Mouse (Mus musculus): ENCODE data around the gene Frmd4b.
"Not testable (repeated sequence)": the region's sequence is repeated elsewhere in the genome, so short reads cannot be mapped to it uniquely, and the experiment has no call there.

Gene Frmd4b

DNA sequence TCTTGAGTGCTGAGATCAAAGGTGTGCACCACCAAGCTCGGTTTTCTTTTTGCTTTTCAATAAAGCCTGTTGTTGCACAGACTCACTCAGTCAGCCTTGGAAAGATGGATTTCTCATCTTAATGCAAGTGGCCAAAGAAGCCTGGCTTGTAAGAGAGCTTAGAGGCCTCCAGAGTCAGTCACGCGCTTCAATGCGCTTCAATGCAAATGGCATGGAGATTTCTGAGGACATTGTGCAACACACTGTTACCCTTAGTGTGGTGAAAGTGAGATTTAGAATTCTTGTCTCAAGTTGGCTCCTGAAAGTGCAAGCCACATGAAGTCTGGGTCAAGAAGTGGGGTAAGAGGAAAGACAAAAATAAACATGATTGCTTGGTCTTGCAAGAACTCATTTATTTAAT lies 236.1 kb downstream of the Frmd4b start:
- in situ Hi-C loops (cut with MseI, MboI): no loop called here

DNA sequence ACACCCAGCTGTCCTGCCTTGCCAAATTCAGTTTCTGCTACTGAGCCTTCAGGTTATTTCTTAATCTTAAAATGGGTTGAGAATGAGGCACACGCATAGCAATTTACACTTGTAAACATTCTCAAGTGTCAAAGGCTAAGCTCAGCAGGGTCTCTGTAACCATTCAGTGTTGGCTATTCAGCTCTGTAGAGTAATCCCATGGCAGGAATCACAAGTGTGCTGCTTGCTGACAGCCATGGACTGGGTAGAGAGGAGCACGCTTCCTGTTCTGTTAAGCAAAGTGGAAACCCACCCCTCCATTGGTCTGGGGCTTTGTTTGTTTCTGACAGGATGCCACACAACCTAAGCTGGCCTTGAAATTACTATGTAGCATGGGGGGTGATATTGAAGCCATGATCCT lies 246.4 kb downstream of the Frmd4b start:
- in situ Hi-C loops (cut with MseI, MboI): no loop called here

DNA sequence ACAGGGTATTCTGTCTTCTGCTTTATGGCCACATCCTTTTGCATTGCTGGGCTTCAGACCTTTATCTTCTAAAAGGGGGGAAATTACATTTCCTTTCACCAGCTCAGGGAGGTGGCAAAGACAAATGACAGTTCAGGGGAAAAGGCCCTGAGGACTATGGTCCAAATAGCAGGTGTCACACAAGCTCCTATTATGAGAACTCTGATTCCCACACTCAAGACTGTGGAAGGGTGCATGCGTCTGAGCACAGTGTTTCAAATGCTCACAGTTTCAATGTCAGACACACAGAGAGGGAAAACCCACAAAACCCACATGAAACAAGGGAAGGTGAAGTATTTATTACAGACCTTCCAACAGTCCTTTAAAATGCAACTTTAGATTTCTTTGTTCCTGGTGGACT lies 246.9 kb downstream of the Frmd4b start:
- in situ Hi-C loops (cut with MseI, MboI): no loop called here

DNA sequence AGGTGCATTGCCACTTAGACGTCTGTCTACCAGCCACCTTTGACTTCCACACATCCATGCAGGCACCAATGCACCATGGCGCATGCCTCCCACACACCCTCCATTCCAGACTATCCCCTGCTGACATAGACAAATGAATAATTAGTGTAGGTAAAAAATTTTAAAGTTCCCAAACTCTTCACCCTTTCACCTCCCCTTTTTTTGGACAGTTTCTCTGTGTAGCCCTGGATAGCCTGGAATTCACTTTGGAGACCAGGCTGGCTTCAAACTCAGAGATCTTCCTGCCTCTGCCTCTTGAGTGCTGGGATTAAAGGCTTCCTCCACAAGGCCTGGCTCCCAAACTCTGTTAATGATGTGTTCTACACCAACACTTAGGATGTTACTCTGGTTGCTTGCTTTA lies 253.5 kb downstream of the Frmd4b start:
- in situ Hi-C loops (cut with MseI, MboI): no loop called here

DNA sequence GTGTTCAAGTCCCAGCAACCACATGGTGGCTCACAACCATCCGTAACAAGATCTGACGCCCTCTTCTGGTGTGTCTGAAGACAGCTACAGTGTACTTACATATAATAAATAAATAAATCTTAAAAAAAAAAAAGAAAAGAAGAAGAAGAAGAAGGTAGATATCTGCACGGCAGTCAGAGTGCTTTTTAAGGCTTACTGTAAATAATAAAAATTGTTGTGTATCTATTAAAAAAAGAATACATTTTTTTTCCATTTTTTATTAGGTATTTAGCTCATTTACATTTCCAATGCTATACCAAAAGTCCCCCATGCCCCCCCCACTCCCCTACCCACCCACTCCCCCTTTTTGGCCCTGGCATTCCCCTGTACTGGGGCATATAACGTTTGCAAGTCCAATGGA lies 259.7 kb downstream of the Frmd4b start:
- in situ Hi-C loops (cut with MseI, MboI): not testable (repeated sequence)

DNA sequence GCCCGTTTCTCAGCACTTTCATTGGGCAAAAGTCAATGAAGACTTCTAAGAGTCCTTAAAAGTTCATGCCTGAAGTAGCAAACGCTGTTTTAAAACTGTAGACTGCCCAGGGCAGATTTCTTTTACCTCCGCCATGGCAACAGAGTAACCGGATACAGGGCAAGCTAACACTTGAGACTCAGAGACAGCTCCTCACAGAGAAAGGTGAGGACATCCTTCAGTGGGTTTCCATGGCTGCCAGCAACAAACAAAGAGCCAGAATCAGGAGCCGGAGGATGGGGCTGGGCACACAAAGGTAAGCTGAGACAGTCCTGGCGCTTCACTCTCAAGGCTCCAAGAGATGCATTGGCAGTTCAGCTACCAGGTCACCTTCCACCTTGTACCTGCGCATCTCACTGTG lies 260.7 kb downstream of the Frmd4b start:
- in situ Hi-C loops (cut with MseI, MboI): no loop called here

DNA sequence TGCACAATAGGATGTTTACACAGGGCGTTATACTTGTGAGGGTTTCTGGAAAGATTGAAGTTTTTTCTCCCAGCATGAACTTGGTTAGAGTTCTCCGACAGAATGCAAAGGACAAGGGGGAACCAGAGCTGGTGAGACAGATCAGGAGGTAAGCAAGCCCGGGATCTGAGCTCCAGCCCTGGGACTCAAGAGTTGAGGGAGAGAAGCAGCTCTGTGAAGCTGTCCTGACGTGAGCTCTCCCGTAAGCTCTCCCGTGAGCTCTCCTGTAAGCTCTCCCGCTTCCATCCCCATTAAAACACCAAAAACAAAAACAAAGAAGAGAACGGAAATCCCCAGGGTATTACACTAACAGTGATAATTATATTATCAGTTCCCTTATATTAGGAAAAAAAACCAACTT lies 262.2 kb downstream of the Frmd4b start:
- in situ Hi-C loops (cut with MseI, MboI): no loop called here

DNA sequence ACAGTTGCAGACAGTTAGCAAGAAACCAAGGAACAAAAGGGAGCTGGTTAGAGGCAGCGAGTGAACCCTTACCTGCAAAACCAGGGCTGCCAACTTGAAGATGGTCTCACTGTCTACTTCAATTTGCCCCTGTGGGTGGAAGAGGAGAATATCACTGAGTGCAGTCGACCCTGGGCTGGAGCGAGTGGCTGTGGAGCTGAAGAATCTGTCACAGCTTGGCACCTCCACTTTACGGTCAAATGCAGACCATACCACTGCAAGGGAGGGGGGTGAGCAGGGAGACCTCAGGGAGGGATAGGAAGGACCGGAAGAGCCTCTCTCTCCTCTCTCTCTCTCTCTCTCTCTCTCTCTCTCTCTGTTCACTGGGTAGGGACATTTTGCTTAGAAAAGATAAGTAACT lies 263.4 kb downstream of the Frmd4b start:
- in situ Hi-C loops (cut with MseI, MboI): no loop called here

DNA sequence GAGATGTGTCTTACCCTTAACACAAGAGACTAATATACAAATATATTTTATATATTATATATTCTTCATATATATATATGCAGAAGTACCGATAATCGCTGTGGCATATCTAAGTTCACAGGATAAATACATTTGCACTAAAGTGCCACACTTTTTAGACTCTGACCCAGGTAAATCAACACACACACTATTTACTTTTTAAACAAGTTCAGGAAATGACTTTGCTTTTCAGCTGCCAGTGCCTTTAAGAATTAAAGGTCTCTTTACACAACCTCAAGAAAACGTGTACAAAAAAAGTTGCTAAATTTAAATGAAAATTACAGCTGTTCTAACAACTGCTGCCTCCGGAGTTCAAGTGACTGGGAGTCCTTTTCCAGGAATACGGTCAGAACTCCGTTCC lies 264.0 kb downstream of the Frmd4b start:
- in situ Hi-C loops (cut with MseI, MboI): no loop called here

DNA sequence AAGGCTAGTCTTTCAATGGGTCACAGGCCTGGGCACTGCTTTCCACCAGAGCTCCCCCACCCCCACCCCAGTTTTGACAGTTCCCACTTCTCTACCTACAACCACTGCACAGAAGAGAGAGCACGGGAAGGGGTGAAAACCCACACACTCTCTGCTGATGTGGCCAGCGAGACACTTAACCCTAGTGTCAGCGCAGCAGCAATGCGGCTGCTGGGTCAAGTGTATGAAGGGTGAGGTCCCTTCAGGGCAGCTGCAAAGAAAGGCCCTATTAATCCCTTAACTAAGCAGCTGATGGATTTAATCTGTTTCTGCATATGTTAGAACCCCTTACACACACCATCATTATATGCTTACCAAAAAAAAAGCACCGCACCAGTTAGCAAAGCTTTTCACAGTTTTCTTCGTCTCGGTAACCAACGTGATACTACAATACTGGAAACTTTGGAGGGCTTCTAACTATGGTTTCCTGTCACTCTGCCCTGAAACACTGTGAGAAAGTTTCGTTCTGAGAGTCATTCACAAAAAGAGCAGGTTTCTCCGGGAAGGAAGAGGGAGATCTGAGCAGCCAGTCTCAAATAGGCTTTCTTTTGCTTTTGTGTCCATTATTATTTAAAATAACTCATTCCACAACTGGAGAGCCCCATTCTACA lies 264.7 kb downstream of the Frmd4b start:
- in situ Hi-C loops (cut with MseI, MboI): no loop called here

DNA sequence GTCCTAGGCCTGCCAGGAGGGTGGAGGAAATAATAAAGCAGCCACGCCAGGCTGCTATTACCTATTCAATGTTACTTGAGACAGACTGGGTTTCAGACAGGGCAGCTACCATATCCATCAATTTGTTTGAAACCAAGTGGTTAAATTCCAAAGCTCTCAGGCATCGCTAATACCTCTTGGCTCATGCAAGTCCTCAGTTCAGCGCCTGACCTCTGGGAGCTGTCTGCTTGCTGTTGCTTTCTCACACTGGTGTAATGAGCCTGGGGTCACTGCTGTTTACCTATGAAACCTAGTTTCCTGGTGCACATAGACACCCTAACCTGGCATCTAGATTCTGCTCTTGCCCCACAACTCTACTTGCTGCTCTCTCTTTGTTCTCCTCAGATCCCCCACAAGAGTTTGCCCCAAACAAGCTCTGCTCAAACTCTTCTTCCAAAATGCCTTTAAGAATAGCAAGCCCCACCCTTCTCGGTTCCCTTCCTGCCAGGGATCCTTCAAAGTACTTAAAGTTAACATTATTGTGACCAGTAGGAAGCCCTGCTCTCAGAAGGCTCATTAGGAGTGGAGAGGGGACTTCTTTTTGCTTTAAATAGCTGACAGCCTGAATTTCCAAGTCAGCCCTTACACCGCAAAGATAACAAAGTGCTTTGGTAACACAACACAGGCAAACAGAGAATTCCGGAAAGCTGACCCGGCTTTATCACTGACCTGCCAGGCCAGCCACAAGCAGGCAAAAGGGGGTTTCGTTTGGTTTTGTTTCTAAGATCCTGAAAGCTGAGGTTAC lies 267.8 kb downstream of the Frmd4b start:
- in situ Hi-C loops (cut with MseI, MboI): no loop called here

DNA sequence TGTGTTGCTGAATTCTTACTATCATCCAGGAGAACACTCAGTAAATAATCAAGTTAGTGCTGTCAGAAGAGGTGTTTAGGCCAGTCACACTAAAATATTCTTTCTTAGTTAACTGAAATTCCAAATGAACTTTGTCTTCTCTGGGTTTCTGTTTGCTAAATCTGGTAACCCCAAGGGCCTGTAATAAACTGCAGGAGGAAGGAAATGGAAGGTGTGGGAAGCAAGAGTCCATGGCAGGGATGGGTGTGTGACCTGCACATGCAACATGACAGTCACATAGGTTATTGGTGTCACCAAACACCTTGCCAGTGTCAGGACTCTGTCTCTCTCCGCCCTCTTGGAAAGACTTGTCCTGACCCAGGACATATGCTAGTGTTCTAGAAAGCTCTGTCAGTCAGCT lies 270.4 kb downstream of the Frmd4b start:
- in situ Hi-C loops (cut with MseI, MboI): no loop called here

DNA sequence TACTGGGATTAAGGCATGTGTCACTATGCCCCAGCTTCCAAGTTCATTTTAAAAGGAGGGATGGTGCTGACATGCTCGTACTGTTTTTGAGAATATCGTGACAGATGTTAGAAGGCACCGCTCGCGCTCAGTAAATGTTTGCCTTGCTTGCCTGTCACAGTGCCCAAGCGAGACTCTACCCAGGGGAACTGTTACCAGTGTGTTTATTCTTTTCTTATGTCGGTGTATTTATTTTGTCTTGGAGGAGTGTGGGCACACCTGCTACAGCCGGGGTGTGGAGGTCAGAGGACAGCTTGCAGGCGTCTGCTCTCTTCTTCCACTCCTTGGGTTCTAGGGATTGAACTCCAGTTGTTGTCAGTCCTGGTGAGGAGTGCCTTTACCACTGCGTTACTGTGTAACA lies 270.8 kb downstream of the Frmd4b start:
- in situ Hi-C loops (cut with MseI, MboI): no loop called here

DNA sequence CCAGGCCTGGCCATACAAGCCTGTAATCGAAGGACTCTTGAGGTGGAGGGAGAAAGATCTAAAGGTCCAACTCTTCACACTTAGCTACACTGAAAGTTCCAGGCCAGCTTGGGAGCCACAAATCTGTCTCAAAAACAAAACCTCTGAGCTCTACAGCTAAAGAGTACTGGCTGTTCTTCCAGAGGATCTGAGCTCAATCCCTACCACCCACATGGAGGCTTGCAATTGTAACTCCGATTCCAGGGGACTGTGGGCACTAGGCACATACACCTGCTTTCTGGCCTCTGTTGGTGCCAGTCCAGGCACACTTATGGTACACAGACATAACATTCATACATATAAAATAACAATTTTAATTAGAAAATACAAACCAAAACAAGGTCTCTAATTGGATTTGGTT lies 271.4 kb downstream of the Frmd4b start:
- in situ Hi-C loops (cut with MseI, MboI): no loop called here

DNA sequence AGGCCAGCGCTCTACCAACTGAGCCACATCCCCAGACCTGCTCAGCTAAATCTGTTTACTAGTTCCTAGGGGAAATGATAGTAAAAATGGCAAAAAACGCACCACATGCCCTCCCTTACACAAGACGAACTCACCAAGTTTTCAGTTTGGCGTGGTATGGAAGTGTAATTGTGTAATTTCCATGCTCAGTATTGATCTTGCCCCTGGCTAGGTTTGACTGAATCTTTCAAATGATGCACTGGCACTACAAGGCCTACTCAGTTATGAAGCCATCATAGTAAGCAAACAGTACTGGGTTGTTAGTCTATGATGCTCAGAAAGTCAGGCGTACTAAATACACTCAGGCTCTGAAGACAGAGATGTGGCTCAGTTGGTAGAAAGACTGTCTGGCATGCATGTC lies 275.2 kb downstream of the Frmd4b start:
- in situ Hi-C loops (cut with MseI, MboI): no loop called here

DNA sequence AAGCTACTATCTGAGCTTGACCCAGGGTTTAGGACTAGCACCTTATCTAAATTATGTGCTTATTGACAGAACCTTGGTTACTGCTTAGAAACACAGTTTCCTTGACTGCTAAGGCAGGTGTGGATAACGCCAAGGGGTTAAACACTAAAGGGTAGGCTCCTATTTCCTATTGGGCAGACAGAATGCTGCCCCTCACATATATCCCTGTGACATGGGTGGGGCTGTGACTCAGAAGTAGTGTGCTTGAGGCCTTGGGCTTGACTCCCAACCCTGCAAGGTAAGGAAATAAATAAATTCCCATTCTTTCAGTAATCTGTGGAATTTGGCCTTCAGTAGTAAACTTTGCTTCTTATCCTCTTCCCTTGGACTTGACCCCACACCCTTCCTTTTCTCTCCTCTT lies 275.7 kb downstream of the Frmd4b start:
- in situ Hi-C loops (cut with MseI, MboI): no loop called here

DNA sequence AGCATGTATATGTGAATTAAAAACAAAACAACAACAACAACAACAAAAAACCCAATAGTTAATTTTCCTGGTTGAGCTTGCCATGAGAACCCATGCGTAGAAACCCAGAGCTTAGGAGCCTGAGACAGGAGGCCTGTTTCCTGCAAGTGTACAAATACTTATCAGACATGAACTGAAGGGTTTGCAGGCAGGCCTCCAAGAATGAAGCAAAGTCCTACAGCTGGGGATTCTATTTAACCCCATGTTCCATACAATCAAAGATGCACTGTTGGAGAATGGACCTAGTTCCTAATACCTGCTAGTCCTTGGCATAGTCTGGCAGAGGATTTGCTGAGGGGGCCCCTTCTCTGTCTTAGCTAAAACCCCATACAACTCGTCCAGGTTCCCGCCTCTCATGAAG lies 276.2 kb downstream of the Frmd4b start:
- in situ Hi-C loops (cut with MseI, MboI): no loop called here

DNA sequence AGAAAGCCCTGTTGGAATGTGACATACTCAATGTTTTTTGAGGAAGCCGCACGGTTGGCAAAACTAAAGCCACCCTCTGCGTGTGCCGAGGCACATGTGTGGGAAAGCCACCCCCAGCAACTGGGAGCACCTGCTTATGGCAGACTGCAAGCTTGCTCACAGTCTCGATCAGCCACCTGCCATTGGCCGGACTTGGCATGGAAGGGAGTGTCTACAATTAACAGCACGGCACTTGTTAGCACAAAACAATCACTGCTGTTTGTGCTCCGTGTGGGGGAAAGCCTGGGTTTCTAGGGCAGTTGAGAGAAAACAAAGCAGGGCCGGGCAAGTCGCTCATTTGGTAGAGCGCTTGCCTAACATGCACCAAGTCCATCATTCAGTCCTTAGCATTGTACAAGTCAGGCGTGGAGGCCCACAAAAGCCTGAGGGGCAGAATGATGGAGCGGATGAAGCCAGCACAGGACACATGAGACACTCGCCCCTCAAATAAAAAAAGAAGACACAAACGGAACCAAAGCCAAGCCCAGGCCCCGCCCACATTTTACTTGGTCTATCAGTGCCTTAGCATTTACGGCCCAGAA lies 277.0 kb downstream of the Frmd4b start:
- in situ Hi-C loops (cut with MseI, MboI): no loop called here

DNA sequence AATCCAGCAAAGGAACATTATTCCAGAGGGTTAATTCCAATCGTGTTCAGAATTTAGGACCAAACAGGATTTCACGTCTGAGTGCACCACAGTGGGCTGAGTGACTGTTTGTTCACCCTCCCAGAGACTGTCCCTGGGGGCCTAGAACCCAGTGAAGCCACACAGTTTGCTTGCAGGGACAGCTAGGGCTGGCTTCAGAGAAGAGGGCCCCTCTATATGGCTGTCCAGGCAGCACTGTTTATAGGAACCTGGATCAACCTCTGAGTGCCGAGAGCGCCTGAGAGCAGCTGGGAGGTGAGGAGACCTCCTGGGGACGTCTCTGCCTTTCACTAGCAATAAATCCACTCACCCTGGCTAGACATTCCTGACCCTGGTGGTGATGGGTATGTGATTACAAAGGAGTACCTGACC lies 278.1 kb downstream of the Frmd4b start:
- in situ Hi-C loops (cut with MseI, MboI): no loop called here

DNA sequence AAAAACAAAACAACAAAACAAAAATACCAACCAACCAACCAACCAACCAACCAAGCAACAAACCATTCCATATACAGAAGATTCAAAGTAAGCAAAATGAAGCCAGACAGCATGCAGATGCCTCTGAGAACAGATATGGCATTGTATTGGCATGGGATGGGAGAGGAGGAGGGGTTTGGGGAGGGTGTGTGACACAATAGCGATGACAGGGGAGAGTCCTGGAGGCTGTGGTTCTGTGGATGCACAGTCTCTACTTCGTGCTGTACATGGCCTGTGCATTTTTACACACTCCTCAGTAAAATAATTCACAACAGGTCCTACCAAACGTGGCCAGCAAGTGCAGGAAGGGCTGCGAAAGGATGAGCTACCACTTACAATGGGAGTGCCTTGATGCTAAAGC lies 278.5 kb downstream of the Frmd4b start:
- in situ Hi-C loops (cut with MseI, MboI): no loop called here

DNA sequence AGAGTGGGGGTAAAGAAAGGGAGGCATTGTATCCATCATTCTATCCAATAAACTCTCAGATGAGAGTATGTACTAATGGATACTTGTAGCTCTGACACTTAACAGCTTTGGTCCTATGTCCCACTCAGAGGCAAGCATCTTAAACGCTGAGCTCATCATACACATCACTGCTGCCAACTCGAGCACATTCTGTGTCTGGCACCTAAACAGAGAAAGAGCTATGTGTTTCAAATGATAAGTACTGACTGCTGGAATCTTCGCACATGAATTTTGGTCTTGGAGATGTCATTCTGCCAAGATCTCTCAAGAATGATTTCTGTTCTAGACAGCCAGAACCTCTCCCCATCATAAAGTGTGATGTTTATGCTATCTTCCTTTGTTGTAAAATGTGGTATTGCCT lies 284.0 kb downstream of the Frmd4b start:
- in situ Hi-C loops (cut with MseI, MboI): no loop called here

DNA sequence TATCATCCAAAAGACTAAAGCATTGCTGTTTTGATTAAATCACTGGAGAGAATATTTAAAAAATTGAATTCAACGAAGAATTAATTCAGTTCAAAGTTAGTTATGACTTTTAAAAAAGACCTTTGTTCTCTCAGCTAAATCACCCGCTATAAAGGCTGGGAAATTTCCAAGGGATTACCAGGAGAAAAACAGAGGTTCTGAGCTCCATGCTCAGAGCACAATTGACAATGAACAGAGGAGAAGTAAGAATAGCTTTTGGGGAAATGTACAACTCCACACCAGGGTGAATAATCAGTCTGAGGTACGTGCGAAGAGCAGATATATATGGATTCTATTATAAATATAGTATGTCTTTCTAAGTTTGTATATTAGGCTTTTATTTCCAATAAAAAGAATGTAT lies 293.4 kb downstream of the Frmd4b start:
- in situ Hi-C loops (cut with MseI, MboI): no loop called here

DNA sequence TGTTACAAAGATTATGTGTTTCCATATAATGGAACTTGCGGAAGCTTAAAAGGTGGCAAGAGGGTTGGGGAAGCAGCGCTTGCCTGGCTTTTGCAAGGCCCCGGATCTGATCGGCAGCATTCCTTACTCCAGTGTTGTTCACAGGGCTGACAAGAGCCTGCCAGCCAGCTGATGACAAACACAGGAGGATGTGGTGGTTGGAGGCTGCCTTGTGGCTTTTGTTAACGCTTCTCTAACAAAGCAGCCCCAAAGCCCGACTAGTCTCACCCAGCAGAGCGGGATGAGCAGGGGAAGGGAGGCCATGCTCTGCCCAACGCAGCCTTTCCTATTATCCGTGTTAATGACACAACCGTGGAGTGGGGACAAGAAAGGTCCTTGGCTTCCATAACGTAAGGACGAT lies 295.2 kb downstream of the Frmd4b start:
- in situ Hi-C loops (cut with MseI, MboI): no loop called here

Data from mouse trophoblast stem cell (cell line).